Mouse (Mus musculus): ENCODE measurements at regions not wholly inside any gene's neighbourhood (a gene's known extent, or its start where the extent isn't known, plus 50 kb on each side); places are given as distances from the start of the nearest gene placed in this dataset.

GRCm38 (mm10) chr16:78211687-78212086 is 89.6 kb upstream of the Cxadr start:
- Histone ChIP-seq H3K9ac (no peak overlapping the region), H3K4me3 (no peak overlapping the region), H3K27ac (replicated peaks) (no peak overlapping the region), H3K27me3 (no peaks in the 10 kb centered on the region), H3K4me1 (replicated peaks) (no peaks in the 10 kb centered on the region), H3K36me3 (no peaks in the 10 kb centered on the region), H3K9me3 (no peaks in the 10 kb centered on the region), H3K4me2 (no peak overlapping the region)
- 87% methylated on average over 8 of the region's 8 CpGs for WGBS
- ATAC-seq (ENCODE audit: low FRiP score, low read depth) = no peak

GRCm38 (mm10) chr16:78208321-78208720 is 93.0 kb upstream of the Cxadr start:
- WGBS = 96% methylated on average over 5 of the region's 5 CpGs
- Histone ChIP-seq H3K27ac (replicated peaks) (no peak overlapping the region), H3K4me3 (no peak overlapping the region), H3K9me3 (no peaks in the 10 kb centered on the region), H3K9ac (no peak overlapping the region), H3K4me1 (replicated peaks) (no peaks in the 10 kb centered on the region), H3K36me3 (no peaks in the 10 kb centered on the region), H3K4me2 (no peak overlapping the region), H3K27me3 (no peaks in the 10 kb centered on the region)
- ATAC-seq (ENCODE audit: low FRiP score, low read depth) = no peak

- Histone ChIP-seq H3K27ac (replicated peaks) (no peak overlapping the region), H3K4me3 (no peak overlapping the region), H3K9me3 (no peaks in the 10 kb centered on the region), H3K36me3 (no peaks in the 10 kb centered on the region), H3K4me2 (no peak overlapping the region), H3K4me1 (replicated peaks) (no peaks in the 10 kb centered on the region), H3K27me3 (no peaks in the 10 kb centered on the region), H3K9ac (no peak overlapping the region)
- ATAC-seq (ENCODE audit: low FRiP score, low read depth) = no peak
- 87% methylated on average over 9 of the region's 9 CpGs for WGBS
Observed at GRCm38 (mm10) chr16:78204332-78204731, 97.0 kb upstream of the Cxadr start.

GRCm38 (mm10) chr16:78200044-78200830 is 101.1 kb upstream of the Cxadr start:
- Histone ChIP-seq H3K4me2 (no peak overlapping the region), H3K27me3 (no peaks in the 10 kb centered on the region), H3K4me3 (no peak overlapping the region), H3K4me1 (replicated peaks) (0 out of 2 replicates have a peak, but pooled peaks cover 5% of the 10 kb centered on the region), H3K9me3 (no peaks in the 10 kb centered on the region), H3K36me3 (no peaks in the 10 kb centered on the region), H3K9ac (no peak overlapping the region), H3K27ac (replicated peaks) (no peak overlapping the region)
- 83% methylated on average over 12 of the region's 12 CpGs for WGBS
- ATAC-seq (ENCODE audit: low FRiP score, low read depth) = no peak

GRCm38 (mm10) chr16:78199252-78199651 is 102.0 kb upstream of the Cxadr start:
- WGBS = 84% methylated on average over 10 of the region's 10 CpGs
- no peak overlapping the region for H3K27ac ChIP-seq (replicated peaks)
- H3K4me2 ChIP-seq = peak overlapping the region; percentile 40
- H3K4me1 ChIP-seq (replicated peaks) = 0 out of 2 replicates have a peak, but pooled peaks cover 5% of the 10 kb centered on the region
- ATAC-seq (ENCODE audit: low FRiP score, low read depth) = no peak
- no peaks in the 10 kb centered on the region for H3K27me3 ChIP-seq
- no peak overlapping the region for H3K9ac ChIP-seq
- no peak overlapping the region for H3K4me3 ChIP-seq
- H3K36me3 ChIP-seq = no peaks in the 10 kb centered on the region
- no peaks in the 10 kb centered on the region for H3K9me3 ChIP-seq

GRCm38 (mm10) chr16:78198642-78199121 is 102.6 kb upstream of the Cxadr start:
- Histone ChIP-seq H3K4me3 (no peak overlapping the region), H3K27ac (replicated peaks) (no peak overlapping the region), H3K36me3 (no peaks in the 10 kb centered on the region), H3K9ac (no peak overlapping the region), H3K4me2 (peak overlapping the region; percentile 40), H3K4me1 (replicated peaks) (0 out of 2 replicates have a peak, but pooled peaks cover 5% of the 10 kb centered on the region), H3K27me3 (no peaks in the 10 kb centered on the region), H3K9me3 (no peaks in the 10 kb centered on the region)
- ATAC-seq (ENCODE audit: low FRiP score, low read depth) = no peak
- whole genome bisulfite sequencing = 8% methylated on average over 16 of the region's 16 CpGs

GRCm38 (mm10) chr16:78197252-78197896 is 103.9 kb upstream of the Cxadr start:
- Histone ChIP-seq H3K27me3 (no peaks in the 10 kb centered on the region), H3K36me3 (no peaks in the 10 kb centered on the region), H3K4me1 (replicated peaks) (0 out of 2 replicates have a peak, but pooled peaks cover 5% of the 10 kb centered on the region), H3K4me3 (no peak overlapping the region), H3K9me3 (no peaks in the 10 kb centered on the region), H3K9ac (no peak overlapping the region), H3K27ac (replicated peaks) (no peak overlapping the region), H3K4me2 (no peak overlapping the region)
- 0 out of 2 replicates have a peak, but pooled peaks have one; percentile 30 for ATAC-seq (ENCODE audit: low FRiP score, low read depth)
- 13% methylated on average over 10 of the region's 10 CpGs for WGBS

- Histone ChIP-seq H3K27me3 (no peaks in the 10 kb centered on the region), H3K4me1 (replicated peaks) (no peaks in the 10 kb centered on the region), H3K9me3 (no peaks in the 10 kb centered on the region), H3K4me3 (no peak overlapping the region), H3K36me3 (no peaks in the 10 kb centered on the region), H3K27ac (replicated peaks) (0 out of 2 replicates have a peak overlapping the region, but pooled peaks have one; percentile 7), H3K4me2 (no peak overlapping the region), H3K9ac (no peak overlapping the region)
- ATAC-seq (ENCODE audit: low FRiP score, low read depth) = no peak
- WGBS = 54% methylated on average over 9 of the region's 9 CpGs
Observed at GRCm38 (mm10) chr16:78170627-78171605, 130.4 kb upstream of the Cxadr start.

- Histone ChIP-seq H3K4me2 (no peak overlapping the region), H3K4me1 (replicated peaks) (peaks cover 11% of the 10 kb centered on the region), H3K27me3 (no peaks in the 10 kb centered on the region), H3K36me3 (no peaks in the 10 kb centered on the region), H3K9ac (no peak overlapping the region), H3K4me3 (no peak overlapping the region), H3K9me3 (no peaks in the 10 kb centered on the region), H3K27ac (replicated peaks) (peak overlapping the region; percentile 69)
- ATAC-seq (ENCODE audit: low FRiP score, low read depth) = 0 out of 2 replicates have a peak, but pooled peaks have one; percentile 38
- 60% methylated on average over 3 of the region's 3 CpGs for WGBS
Observed at GRCm38 (mm10) chr16:78156876-78157232, 144.4 kb upstream of the Cxadr start.

- H3K27ac ChIP-seq (replicated peaks) = peak overlapping the region; percentile 69
- 12% methylated on average over 7 of the region's 7 CpGs for WGBS
- H3K27me3 ChIP-seq = no peaks in the 10 kb centered on the region
- H3K4me1 ChIP-seq (replicated peaks) = peaks cover 11% of the 10 kb centered on the region
- ATAC-seq (ENCODE audit: low FRiP score, low read depth) = peak; percentile 95
- no peaks in the 10 kb centered on the region for H3K9me3 ChIP-seq
- H3K36me3 ChIP-seq = no peaks in the 10 kb centered on the region
- H3K9ac ChIP-seq = 0 out of 2 replicates have a peak overlapping the region, but pooled peaks have one; percentile 16
- H3K4me2 ChIP-seq = peak overlapping the region; percentile 17; the same call in 1 of the 2 replicates
- no peak overlapping the region for H3K4me3 ChIP-seq
Observed at GRCm38 (mm10) chr16:78156138-78156875, 145.0 kb upstream of the Cxadr start.
